Mouse (Mus musculus) bone marrow macrophage, adult 2 months (primary cell): Measurements from ENCODE around the gene Prpf31.

Experiments
- CTCF ChIP-seq: IDR thresholded peaks from 2 replicates; pipeline ENCODE4 v1.5.1; 2012; ENCODE audit warnings: low read depth, mild to moderate bottlenecking, low read length, moderate library complexity
- POLR2A ChIP-seq: IDR thresholded peaks from 2 replicates; pipeline ENCODE4 v1.6.1; 2012; ENCODE audit warnings: mild to moderate bottlenecking, low read depth, low read length, borderline replicate concordance

GRCm38 (mm10) chr7:3616057-3616388 lies 13.8 kb upstream of the Prpf31 start, which contains the start of gene Oscar:
- TF ChIP-seq CTCF (no peak), POLR2A (no peak)
